Mouse (Mus musculus) stomach, embryonic 16.5 days (tissue): ENCODE measurements around the gene Eid2b. TPM values are rescaled to one million over a fixed set of nuclear protein-coding genes. Genes with fewer than 3 reads are reported as not detected.

Experiments used
- ATAC-seq: fragments of 200-750 bp; cut with Nextera tagmentation; 2 replicates; pipeline ENCODE4 v1.8.0; 2017; ENCODE audit warnings: moderate number of reproducible peaks, moderate TSS enrichment; ENCODE audit not compliant: insufficient read depth, low FRiP score
- H3K27ac ChIP-seq: fragments of 300-500 bp; sonication (generic); 2 replicates; pipeline ENCODE4 v1.5.1; 2014; ENCODE audit warnings: low read length
- H3K27me3 ChIP-seq: fragments of 300-500 bp; sonication (generic); 2 replicates; pipeline ENCODE4 v1.6.1; 2014; ENCODE audit warnings: low read length, control low read depth, mixed read lengths; ENCODE audit not compliant: control insufficient read depth, insufficient read depth
- H3K36me3 ChIP-seq: fragments of 300-500 bp; sonication (generic); 2 replicates; pipeline ENCODE4 v1.6.1; 2014; ENCODE audit warnings: low read length; ENCODE audit not compliant: control insufficient read depth, insufficient read depth
- H3K4me1 ChIP-seq: fragments of 300-500 bp; sonication (generic); 2 replicates; pipeline ENCODE4 v1.6.1; 2014; ENCODE audit warnings: low read length, control low read depth, mixed read lengths; ENCODE audit not compliant: control insufficient read depth, insufficient read depth
- H3K4me2 ChIP-seq: fragments of 300-500 bp; sonication (generic); 2 replicates; pipeline ENCODE4 v1.6.1; 2014; ENCODE audit warnings: low read depth, low read length, mixed read lengths
- H3K4me3 ChIP-seq: fragments of 300-500 bp; sonication (generic); replicated peaks from 2 replicates; pipeline ENCODE4 v1.5.1; 2014; ENCODE audit warnings: mild to moderate bottlenecking, low read length
- H3K9ac ChIP-seq: fragments of 300-500 bp; sonication (generic); 2 replicates; pipeline ENCODE4 v1.6.1; 2014; ENCODE audit warnings: low read length
- H3K9me3 ChIP-seq: fragments of 300-500 bp; sonication (generic); replicated peaks from 2 replicates; pipeline ENCODE4 v1.6.1; 2016; ENCODE audit warnings: low read length, control low read depth; ENCODE audit not compliant: control insufficient read depth
- WGBS: fragments of 180-500 bp; shearing (Covaris S2); extraction: QIAGEN DNeasy Blood & Tissue Kit; methylation state at CpG from one replicate; pipeline ENCODE4 v1.1.7; 2014; 5-methylcytosine and 5-hydroxymethylcytosine counted together
- polyA plus RNA-seq: library from polyadenylated mRNA; unstranded; fragments of >200 nt; fragmentation: Nextera tagmentation; extraction: Ambion mirVana; gene quantifications from 2 replicates; pipeline ENCODE4 v1.2.1, GENCODE M21; 2015

Eid2b gene
- polyA plus RNA-seq, 1 experiment from 2014 or later = 7.9 TPM

DNA sequence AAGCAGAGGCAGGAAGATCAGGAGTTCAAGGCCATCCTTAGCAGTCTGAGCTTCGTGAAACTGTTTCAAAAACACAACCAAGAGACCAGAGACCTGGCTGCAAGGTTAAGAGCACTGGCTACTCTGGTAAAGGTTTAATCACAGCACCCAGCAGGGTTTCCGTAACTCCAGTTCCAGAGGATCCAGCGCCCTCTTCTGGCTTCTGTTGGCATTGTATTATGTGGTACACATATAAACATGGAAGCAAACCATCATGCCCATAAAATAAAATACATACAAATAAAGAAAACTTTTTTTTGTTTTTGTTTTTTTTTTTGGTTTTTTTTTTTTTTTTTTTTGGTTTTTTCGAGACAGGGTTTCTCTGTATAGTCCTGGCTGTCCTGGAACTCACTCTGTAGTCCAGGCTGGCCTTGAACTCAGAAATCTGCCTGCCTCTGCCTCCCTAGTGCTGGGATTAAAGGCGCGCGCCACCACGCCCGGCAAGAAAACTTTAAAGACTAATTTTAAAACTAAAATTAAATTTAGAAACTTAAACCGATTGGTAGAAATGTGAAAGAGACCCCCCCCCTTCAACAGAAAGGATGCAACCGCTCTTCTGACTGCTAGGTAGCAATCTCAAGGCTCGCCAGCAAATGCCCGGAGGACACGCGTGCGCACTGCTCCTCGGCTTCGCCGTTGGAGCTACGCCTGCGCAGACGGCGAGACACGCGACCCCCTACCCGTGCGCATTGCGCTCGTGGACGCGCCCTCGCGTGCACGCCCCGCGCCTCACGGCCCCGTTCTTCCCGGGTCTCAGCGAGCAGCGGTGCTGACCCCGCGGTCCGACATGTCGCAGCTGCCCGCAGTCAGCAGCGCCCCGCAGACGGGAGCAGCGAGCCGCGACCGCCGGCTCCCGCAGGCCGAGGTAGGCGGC, 10.2 kb upstream of the Eid2b start, which contains the start of gene Eid2:
TSS of gene Eid2 (plus strand) at position 753 of the 913 bp plus-strand sequence.
- Histone ChIP-seq H3K27me3 (no peaks in the 10 kb centered on the region), H3K4me1 (peaks cover 6% of the 10 kb centered on the region; the same call in 1 of the 2 replicates), H3K4me2 (peak within 1 kb of the TSS; percentile 83), H3K27ac (peak within 1 kb of the TSS; percentile 86), H3K36me3 (no peaks in the 10 kb centered on the region), H3K9me3 (no peaks in the 10 kb centered on the region), H3K4me3 (peak within 1 kb of the TSS; percentile 81), H3K9ac (peak within 1 kb of the TSS; percentile 98)
- ATAC-seq = peak; percentile 89
- 7% methylated on average over 57 of the region's 57 CpGs for WGBS

DNA sequence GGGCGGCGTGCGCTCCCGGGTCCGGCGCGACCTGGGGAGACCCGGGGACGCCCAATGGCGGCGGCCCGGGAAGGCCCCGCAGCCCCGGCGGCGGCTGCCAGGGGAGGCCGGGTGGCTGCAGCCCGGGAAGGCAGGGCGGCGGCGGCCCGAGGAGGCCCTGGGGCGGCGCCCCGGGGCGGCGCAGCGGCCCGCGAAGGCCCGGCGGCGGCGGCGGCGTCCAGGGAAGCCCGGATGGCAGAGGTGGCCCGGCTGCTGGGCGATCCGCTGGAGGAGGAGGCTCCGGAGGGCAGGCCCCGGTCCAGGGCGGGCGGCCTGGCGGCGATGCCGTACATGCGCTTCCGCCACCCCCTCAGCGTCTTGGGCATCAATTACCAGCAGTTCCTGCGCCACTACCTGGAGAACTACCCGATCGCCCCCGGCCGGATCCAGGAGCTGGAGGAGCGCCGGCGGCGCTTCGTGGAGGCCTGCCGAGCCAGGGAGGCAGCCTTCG, 9.5 kb upstream of the Eid2b start:
- Histone ChIP-seq H3K4me1 (peaks cover 6% of the 10 kb centered on the region; the same call in 1 of the 2 replicates), H3K4me2 (peak overlapping the region; percentile 83), H3K4me3 (peak overlapping the region; percentile 81), H3K9me3 (no peaks in the 10 kb centered on the region), H3K9ac (peak overlapping the region; percentile 98), H3K27ac (peak overlapping the region; percentile 86), H3K36me3 (no peaks in the 10 kb centered on the region), H3K27me3 (no peaks in the 10 kb centered on the region)
- WGBS = under 1% methylated on average over 57 of the region's 62 CpGs
- peak; percentile 70 for ATAC-seq

DNA sequence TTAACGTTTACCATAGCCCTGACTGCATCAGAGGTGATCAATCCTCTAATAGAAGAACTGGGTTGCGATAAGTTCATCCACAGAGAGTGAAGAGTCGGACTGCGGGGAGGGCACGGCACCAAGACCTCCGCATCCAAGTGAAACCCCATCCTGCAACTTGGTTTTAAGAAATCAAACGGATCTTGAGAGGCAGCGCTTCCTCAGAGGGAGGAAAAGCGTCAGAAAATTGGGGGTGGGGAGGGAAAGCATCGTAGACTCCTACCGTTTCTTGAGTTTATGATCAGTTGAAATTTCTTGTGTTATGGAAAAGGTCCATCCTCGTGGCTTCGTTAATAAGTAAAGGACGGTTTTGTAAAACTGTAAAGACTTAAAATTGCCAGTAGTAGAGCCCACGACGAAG, 9.0 kb upstream of the Eid2b start:
- no peak for ATAC-seq
- Histone ChIP-seq H3K9ac (peak overlapping the region; percentile 98), H3K4me2 (peak overlapping the region; percentile 83), H3K27ac (peak overlapping the region; percentile 86), H3K36me3 (no peaks in the 10 kb centered on the region), H3K9me3 (no peaks in the 10 kb centered on the region), H3K27me3 (no peaks in the 10 kb centered on the region), H3K4me3 (peak overlapping the region; percentile 81), H3K4me1 (peaks cover 6% of the 10 kb centered on the region; the same call in 1 of the 2 replicates)
- 21% methylated on average over 16 of the region's 16 CpGs for WGBS

DNA sequence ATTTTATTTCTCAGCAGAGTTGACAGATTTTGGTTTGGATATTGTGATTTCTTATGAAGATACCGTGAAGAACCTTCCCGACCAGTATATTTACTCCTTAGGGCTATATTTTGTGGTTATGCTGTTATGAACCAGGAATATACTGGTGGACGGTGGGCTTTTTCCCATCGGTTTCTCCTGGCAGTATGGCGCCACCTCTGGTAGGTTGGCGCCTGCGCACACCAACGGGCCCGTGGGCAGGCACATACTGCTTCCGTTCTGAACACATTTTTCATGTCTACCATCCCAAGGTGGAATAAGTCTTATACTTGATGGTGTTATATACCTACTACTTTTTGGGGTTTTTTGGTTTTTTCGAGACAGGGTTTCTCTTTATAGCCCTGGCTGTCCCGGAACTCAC, 8.2 kb upstream of the Eid2b start:
- peak overlapping the region; percentile 83; the same call in 1 of the 2 replicates for H3K4me2 ChIP-seq

DNA sequence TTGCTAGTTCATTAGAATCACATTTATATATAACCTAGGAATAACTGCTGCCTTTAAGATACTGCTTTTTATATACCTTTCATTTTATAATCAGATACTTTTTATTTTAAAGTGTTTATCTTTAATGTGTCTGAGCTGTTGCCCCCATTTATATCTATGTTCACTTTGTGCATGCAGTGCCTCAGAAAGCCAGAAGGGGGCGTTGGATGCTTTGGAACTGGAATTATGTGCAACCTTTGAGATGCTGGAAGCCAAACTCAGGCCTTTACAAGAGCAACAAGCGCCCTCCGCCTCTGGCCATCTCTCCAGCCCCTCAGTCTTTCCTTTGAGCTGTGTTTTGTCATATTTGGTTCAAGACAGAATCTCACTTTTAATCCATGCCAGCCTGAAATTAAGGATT, 5.8 kb upstream of the Eid2b start:
- Histone ChIP-seq H3K9ac (no peak overlapping the region), H3K27me3 (no peaks in the 10 kb centered on the region), H3K36me3 (no peaks in the 10 kb centered on the region), H3K27ac (no peak overlapping the region), H3K4me2 (no peak overlapping the region), H3K4me1 (peaks cover 6% of the 10 kb centered on the region; the same call in 1 of the 2 replicates), H3K9me3 (no peaks in the 10 kb centered on the region), H3K4me3 (no peak overlapping the region)
- ATAC-seq = no peak
- WGBS = 72% methylated on average over 3 of the region's 3 CpGs

More for the DNA sequence above, 8.2 kb upstream of the Eid2b start:
- Histone ChIP-seq H3K36me3 (no peaks in the 10 kb centered on the region), H3K4me3 (no peak overlapping the region), H3K27me3 (no peaks in the 10 kb centered on the region), H3K9me3 (no peaks in the 10 kb centered on the region), H3K4me1 (peaks cover 6% of the 10 kb centered on the region; the same call in 1 of the 2 replicates), H3K27ac (no peak overlapping the region), H3K9ac (no peak overlapping the region)
- no peak for ATAC-seq
- WGBS = 88% methylated on average over 12 of the region's 12 CpGs

DNA sequence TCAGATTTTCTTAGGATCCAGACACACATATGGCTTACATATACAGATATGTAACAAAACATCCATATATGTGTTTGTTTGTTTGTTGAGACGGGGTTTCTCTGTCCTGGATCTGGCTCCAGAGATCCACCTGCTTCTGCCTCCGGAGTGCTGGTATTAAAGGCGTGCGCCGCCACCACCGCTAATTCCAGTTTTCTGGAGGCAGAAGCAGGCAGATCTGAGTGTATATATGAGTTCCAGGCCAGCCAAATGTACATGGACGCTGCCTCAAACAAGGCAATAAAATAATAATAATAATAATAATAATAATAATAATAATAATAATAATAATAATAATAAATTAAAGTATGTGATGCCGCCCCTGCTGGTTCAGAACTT, 313 bp upstream of the Eid2b start:
- Histone ChIP-seq H3K27ac (no peak overlapping the region), H3K4me3 (no peak overlapping the region), H3K27me3 (no peaks in the 10 kb centered on the region), H3K9me3 (no peaks in the 10 kb centered on the region), H3K36me3 (no peaks in the 10 kb centered on the region), H3K9ac (no peak overlapping the region), H3K4me2 (no peak overlapping the region), H3K4me1 (peaks cover 7% of the 10 kb centered on the region)
- 59% methylated on average over 8 of the region's 8 CpGs for WGBS
- no peak for ATAC-seq

DNA sequence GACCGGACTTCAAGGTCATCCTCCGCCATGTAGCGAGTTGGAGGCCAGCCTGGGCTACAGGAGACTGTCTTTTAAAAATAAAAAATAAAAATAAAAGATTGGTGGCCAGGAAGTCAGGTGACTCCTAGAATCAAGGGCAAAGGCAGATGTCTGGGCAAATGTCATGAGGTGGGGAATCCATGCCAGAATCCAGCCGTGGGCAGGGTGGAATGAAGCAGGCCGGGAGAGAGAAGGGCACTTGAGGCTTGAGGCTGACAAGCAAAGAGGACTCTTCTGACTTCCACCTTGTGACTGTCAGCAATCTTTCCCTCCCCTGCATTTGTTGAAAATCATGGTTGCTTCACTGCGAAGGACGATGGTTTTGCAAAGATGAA, 727 bp downstream of the Eid2b start:
- H3K27ac ChIP-seq = no peak overlapping the region; the same call in 1 of the 2 replicates

DNA sequence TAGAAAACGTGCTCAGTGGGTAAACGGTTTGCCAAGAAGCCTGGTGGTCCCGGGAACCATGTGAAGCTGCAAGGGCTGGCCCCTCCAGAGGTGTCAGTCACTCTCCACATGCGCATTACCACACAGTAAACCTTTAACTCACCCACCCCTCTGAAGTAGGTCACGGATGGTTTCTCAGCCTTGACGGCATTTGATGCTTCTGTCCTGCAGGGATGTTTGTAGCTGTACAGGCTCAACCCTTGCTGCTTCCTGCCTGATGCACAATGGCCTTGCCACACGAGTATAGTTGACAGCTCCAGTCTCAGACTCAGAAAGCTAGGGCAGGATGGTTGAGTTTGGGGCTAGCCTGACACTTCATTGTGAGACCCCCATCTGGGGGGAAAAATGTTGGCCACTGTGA, 3.1 kb downstream of the Eid2b start:
- no peak overlapping the region for H3K27ac ChIP-seq
- no peaks in the 10 kb centered on the region for H3K9me3 ChIP-seq
- no peak overlapping the region for H3K4me3 ChIP-seq
- no peaks in the 10 kb centered on the region for H3K36me3 ChIP-seq
- H3K27me3 ChIP-seq = no peaks in the 10 kb centered on the region
- 68% methylated on average over 7 of the region's 7 CpGs for WGBS
- H3K4me1 ChIP-seq = peaks cover 7% of the 10 kb centered on the region
- no peak overlapping the region for H3K9ac ChIP-seq
- ATAC-seq = no peak
- H3K4me2 ChIP-seq = no peak overlapping the region

More for the DNA sequence above, 727 bp downstream of the Eid2b start:
- Histone ChIP-seq H3K36me3 (no peaks in the 10 kb centered on the region), H3K4me3 (peak overlapping the region; percentile 82), H3K27me3 (no peaks in the 10 kb centered on the region), H3K4me1 (peaks cover 7% of the 10 kb centered on the region), H3K9me3 (no peaks in the 10 kb centered on the region), H3K9ac (peak overlapping the region; percentile 94), H3K4me2 (peak overlapping the region; percentile 91)
- ATAC-seq = no peak
- 85% methylated on average over 7 of the region's 7 CpGs for WGBS

DNA sequence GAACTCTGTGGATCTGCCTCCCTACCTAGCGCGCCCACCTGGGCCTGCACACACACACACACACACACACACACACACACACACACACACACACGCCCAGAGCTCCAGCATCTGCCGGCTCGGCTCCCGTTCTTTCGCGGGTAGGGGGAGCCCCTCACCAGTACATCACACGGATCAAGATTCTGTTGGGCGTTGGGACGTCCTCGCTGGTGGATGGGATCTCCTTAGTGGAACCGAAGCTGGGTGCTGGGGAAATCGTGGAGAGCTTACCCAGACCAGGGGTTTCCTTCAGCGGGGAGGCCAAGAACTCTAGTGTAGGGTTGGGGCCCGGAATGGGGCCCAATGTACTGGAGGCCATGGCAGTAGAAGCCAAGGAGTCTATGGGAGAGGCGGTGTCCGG, 12.6 kb downstream of the Eid2b start:
- ATAC-seq = 0 out of 2 replicates have a peak, but pooled peaks have one; percentile 1

More for the DNA sequence above, 12.6 kb downstream of the Eid2b start:
- H3K27me3 ChIP-seq = peaks cover 58% of the 10 kb centered on the region
- H3K36me3 ChIP-seq = no peaks in the 10 kb centered on the region
- H3K9ac ChIP-seq = peak overlapping the region; percentile 57; the same call in 1 of the 2 replicates
- H3K27ac ChIP-seq = no peak overlapping the region
- H3K9me3 ChIP-seq = no peaks in the 10 kb centered on the region
- peak overlapping the region; percentile 31 for H3K4me3 ChIP-seq
- H3K4me1 ChIP-seq = peaks cover 5% of the 10 kb centered on the region; the same call in 1 of the 2 replicates
- WGBS = 0% methylated on average over 15 of the region's 18 CpGs
- H3K4me2 ChIP-seq = peak overlapping the region; percentile 57
